Mouse (Mus musculus) liver, embryonic 14.5 days (tissue): ENCODE measurements around the gene Cyth1. TPM values are rescaled to one million over a fixed set of nuclear protein-coding genes. Genes with fewer than 3 reads are reported as not detected.
A peak's percentile ranks its signal among the peaks of the same experiment; 100 is the strongest.

Experiments
- ATAC-seq: fragments of 200-750 bp; cut with Nextera tagmentation; 2 replicates; pipeline ENCODE4 v1.8.0; 2017; ENCODE audit warnings: moderate number of reproducible peaks, mild to moderate bottlenecking, moderate library complexity; ENCODE audit not compliant: insufficient read depth
- DNase-seq, 3 experiments: peaks; one replicate each; pipeline ENCODE4 v3.0.0-alpha.2; 2012 to 2013; ENCODE audit warnings: low read depth in 3 of 3, low spot score in 3 of 3
- H3K27ac ChIP-seq: fragments of 300-500 bp; sonication (generic); 2 replicates; pipeline ENCODE4 v1.5.1; 2014; ENCODE audit warnings: moderate library complexity, mild to moderate bottlenecking, control low read depth, inconsistent platforms
- H3K27me3 ChIP-seq: fragments of 300-500 bp; sonication (generic); 2 replicates; pipeline ENCODE4 v1.6.1; 2014; ENCODE audit warnings: mild to moderate bottlenecking, low read length, moderate library complexity; ENCODE audit not compliant: control insufficient read depth, insufficient read depth
- H3K36me3 ChIP-seq: fragments of 300-500 bp; sonication (generic); replicated peaks from 2 replicates; pipeline ENCODE4 v1.6.1; 2014; ENCODE audit warnings: low read depth; ENCODE audit not compliant: control insufficient read depth, insufficient read depth
- H3K4me1 ChIP-seq, 2 experiments: fragments of 200-500 bp in 1 of 2; fragments of 300-500 bp in 1 of 2; sonication (generic) in 1 of 2; replicated peaks; 2 replicates each; pipeline ENCODE4 v1.6.1; 2012 to 2014; ENCODE audit warnings: antibody characterized with exemption in 1 of 2, inconsistent platforms in 1 of 2, low read length in 1 of 2; ENCODE audit not compliant: control insufficient read depth in 2 of 2, insufficient read depth in 2 of 2
- H3K4me2 ChIP-seq: fragments of 300-500 bp; sonication (generic); 2 replicates; pipeline ENCODE4 v1.6.1; 2014; ENCODE audit warnings: low read depth, mild to moderate bottlenecking, control low read depth, moderate library complexity
- H3K4me3 ChIP-seq, 2 experiments: fragments of 200-500 bp in 1 of 2; fragments of 300-500 bp in 1 of 2; sonication (generic) in 1 of 2; 2 replicates each; pipeline ENCODE4 v1.5.1; 2012 to 2014; ENCODE audit warnings: low read depth in 2 of 2, low read length in 2 of 2, mild to moderate bottlenecking in 2 of 2, control low read depth in 1 of 2, inconsistent platforms in 1 of 2, moderate library complexity in 1 of 2; ENCODE audit not compliant: insufficient read depth in 1 of 2
- H3K9ac ChIP-seq: fragments of 300-500 bp; sonication (generic); replicated peaks from 2 replicates; pipeline ENCODE4 v1.6.1; 2014; ENCODE audit warnings: mild to moderate bottlenecking, control low read depth, moderate library complexity
- H3K9me3 ChIP-seq: fragments of 300-500 bp; sonication (generic); 2 replicates; pipeline ENCODE4 v1.6.1; 2016; ENCODE audit warnings: low read length, mixed read lengths; ENCODE audit not compliant: control insufficient read depth
- CTCF ChIP-seq: IDR thresholded peaks from 2 replicates; pipeline ENCODE4 v1.5.1; 2016; ENCODE audit warnings: antibody characterized with exemption, low read depth, control low read depth
- EP300 ChIP-seq: IDR thresholded peaks from 2 replicates; pipeline ENCODE4 v1.6.1; 2016; ENCODE audit warnings: antibody characterized with exemption, low read depth
- WGBS: fragments of 180-500 bp; shearing (Covaris S2); extraction: QIAGEN DNeasy Blood & Tissue Kit; methylation state at CpG from one replicate; pipeline ENCODE4 v1.1.7; 2014; ENCODE audit not compliant: insufficient replicate concordance; 5-methylcytosine and 5-hydroxymethylcytosine counted together
- polyA plus RNA-seq, 2 experiments: library from polyadenylated mRNA; depleted of rRNA in 1 of 2; stranded (reverse) in 1 of 2; unstranded in 1 of 2; fragments of >200 nt; fragmentation: Nextera tagmentation in 1 of 2; extraction: Ambion mirVana in 1 of 2; gene quantifications; 2 replicates each; pipeline versions ENCODE4 v1.2.1 to v1.2.3; 2012 to 2014

The Cyth1 gene
- polyA plus RNA-seq, 2 experiments: 1.9 to 2.7 TPM

- no peak overlapping the region for H3K9ac ChIP-seq
- ATAC-seq: no peak
- no peaks in the 10 kb centered on the region for H3K27me3 ChIP-seq
- DNase-seq: no peak
- H3K36me3 ChIP-seq: no peaks in the 10 kb centered on the region
- no peaks in the 10 kb centered on the region for H3K9me3 ChIP-seq
- H3K4me2 ChIP-seq: no peak overlapping the region
- peaks cover 0 to 16% of the 10 kb centered on the region in 2 experiments; a peak in 2 of 4 replicates for H3K4me1 ChIP-seq
- TF ChIP-seq CTCF (no peak), EP300 (no peak)
- WGBS: 49% methylated on average over 3 of the region's 3 CpGs
- H3K4me3 ChIP-seq: no peak overlapping the region
- H3K27ac ChIP-seq: no peak overlapping the region
Observed at GRCm38 (mm10) chr11:118233924-118234323, 14.5 kb downstream of the Cyth1 start.

- H3K36me3 ChIP-seq: no peaks in the 10 kb centered on the region
- DNase-seq: no peak
Observed at GRCm38 (mm10) chr11:118232314-118232831, 16.0 kb downstream of the Cyth1 start.

GRCm38 (mm10) chr11:118229941-118230340 is 18.5 kb downstream of the Cyth1 start:
- Histone ChIP-seq H3K4me1 (peaks cover 3 to 13% of the 10 kb centered on the region in 2 experiments; a peak in 2 of 4 replicates), H3K9me3 (no peaks in the 10 kb centered on the region), H3K9ac (no peak overlapping the region), H3K27ac (no peak overlapping the region), H3K4me2 (no peak overlapping the region), H3K27me3 (no peaks in the 10 kb centered on the region), H3K4me3 (no peak overlapping the region), H3K36me3 (no peaks in the 10 kb centered on the region)
- ATAC-seq: no peak
- no peak for DNase-seq
- WGBS: 56% methylated on average over 5 of the region's 5 CpGs
- TF ChIP-seq CTCF: no peak
- no peak for TF ChIP-seq EP300

More at GRCm38 (mm10) chr11:118232314-118232831, 16.0 kb downstream of the Cyth1 start:
- no peak overlapping the region for H3K27ac ChIP-seq
- H3K4me1 ChIP-seq: peaks cover 3 to 23% of the 10 kb centered on the region in 2 experiments; a peak in 2 of 4 replicates
- no peaks in the 10 kb centered on the region for H3K9me3 ChIP-seq
- WGBS: 12% methylated on average over 7 of the region's 7 CpGs
- TF ChIP-seq CTCF (peak; percentile 66), EP300 (no peak)
- H3K27me3 ChIP-seq: no peaks in the 10 kb centered on the region
- no peak overlapping the region for H3K4me2 ChIP-seq
- H3K9ac ChIP-seq: no peak overlapping the region
- peak; percentile 47; the same call in 1 of the 2 replicates for ATAC-seq
- H3K4me3 ChIP-seq: no peak overlapping the region

- H3K4me1 ChIP-seq: peaks cover 3 to 13% of the 10 kb centered on the region in 2 experiments; a peak in 2 of 4 replicates
- no peak overlapping the region for H3K4me2 ChIP-seq
- H3K9me3 ChIP-seq: no peaks in the 10 kb centered on the region
- no peak overlapping the region for H3K9ac ChIP-seq
- no peaks in the 10 kb centered on the region for H3K36me3 ChIP-seq
- TF ChIP-seq CTCF (no peak), EP300 (no peak)
- no peak overlapping the region for H3K4me3 ChIP-seq
- WGBS: 15% methylated on average over 7 of the region's 7 CpGs
- no peaks in the 10 kb centered on the region for H3K27me3 ChIP-seq
- no peak overlapping the region for H3K27ac ChIP-seq
- ATAC-seq (no peak), DNase-seq (no peak)
Observed at GRCm38 (mm10) chr11:118227650-118228049, 20.7 kb downstream of the Cyth1 start.

- no peak for DNase-seq
- Histone ChIP-seq H3K4me1 (peaks cover 3 to 15% of the 10 kb centered on the region in 2 experiments; a peak in 2 of 4 replicates), H3K4me3 (no peak overlapping the region), H3K27me3 (no peaks in the 10 kb centered on the region), H3K27ac (no peak overlapping the region), H3K36me3 (no peaks in the 10 kb centered on the region), H3K9me3 (no peaks in the 10 kb centered on the region), H3K4me2 (no peak overlapping the region), H3K9ac (no peak overlapping the region)
- ATAC-seq: no peak
- TF ChIP-seq CTCF (no peak), EP300 (no peak)
- 25% methylated on average over 7 of the region's 7 CpGs for WGBS
Observed at GRCm38 (mm10) chr11:118226850-118227249, 21.5 kb downstream of the Cyth1 start.
